Mouse (Mus musculus): Measurements from ENCODE around the gene Fhit. TPM values are rescaled to one million over a fixed set of nuclear protein-coding genes. Genes with fewer than 3 reads are reported as not detected.

Fhit gene
- 4.8 and 5.8 TPM in 2 replicates for polyA plus RNA-seq (2015; fragmentation: Nextera tagmentation; extraction: Ambion mirVana)

DNA sequence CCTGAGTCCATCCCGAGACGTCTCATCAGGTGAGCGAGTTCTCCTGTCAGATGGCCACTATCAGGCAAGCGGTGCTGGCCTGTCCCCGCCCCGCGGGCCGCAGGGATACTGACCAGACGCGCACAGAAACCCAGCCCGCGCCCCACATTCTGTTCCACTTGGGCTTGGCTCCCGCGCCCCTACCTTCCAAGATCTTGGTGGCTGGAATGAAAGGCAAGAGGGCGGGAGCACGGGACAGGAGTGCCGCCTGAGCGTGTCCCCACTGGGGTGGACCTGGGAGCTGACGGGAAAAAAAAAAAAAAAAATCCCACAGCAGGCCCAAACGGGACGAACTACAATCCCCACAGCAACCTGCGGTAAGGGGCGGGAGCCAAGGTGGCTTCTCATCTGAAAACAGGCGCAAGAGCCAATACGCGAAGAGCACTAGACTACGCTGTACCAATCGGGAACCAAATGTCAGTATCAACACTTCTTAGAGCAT, at the start of gene Fhit:
TSS of gene Fhit (minus strand) at position 285 of the 481 bp plus-strand sequence.

Other genes with a start within 250 kb of the Fhit start
- 6.1 and 6.8 TPM in 2 replicates for gene Gm3839, start 194.7 kb upstream of the Fhit start, polyA plus RNA-seq (2015; fragmentation: Nextera tagmentation; extraction: Ambion mirVana)

Data from skeletal muscle tissue, postnatal 0 days (tissue).